Mouse (Mus musculus) skeletal muscle tissue, adult 2 months (tissue): ENCODE data around the gene Thap8.

Experiments used
- DNase-seq: peaks from one replicate; pipeline ENCODE4 v3.0.0-alpha.2; 2012; ENCODE audit warnings: low read depth, low spot score

Gene Thap8

GRCm38 (mm10) chr7:30315559-30316529 is 36.0 kb downstream of the Thap8 start:
- no peak for DNase-seq

- DNase-seq, result no peak
These were observed 38.2 kb downstream of the Thap8 start for GRCm38 (mm10) chr7:30318142-30318541.

GRCm38 (mm10) chr7:30320946-30321345 is 41.1 kb downstream of the Thap8 start:
- no peak for DNase-seq

GRCm38 (mm10) chr7:30321539-30322284 is 41.8 kb downstream of the Thap8 start, which contains the start of gene E130208F15Rik:
Gene E130208F15Rik, plus strand, starts transcription at chr7:30321740.
- DNase-seq, result peak; percentile 66

GRCm38 (mm10) chr7:30322285-30322667 is 42.4 kb downstream of the Thap8 start:
- peak; percentile 99 for DNase-seq

- DNase-seq, result no peak
These were observed 43.0 kb downstream of the Thap8 start for GRCm38 (mm10) chr7:30322865-30323264.

GRCm38 (mm10) chr7:30323795-30324194 is 43.9 kb downstream of the Thap8 start, which contains the start of gene Sdhaf1:
Gene Sdhaf1, minus strand, starts transcription at chr7:30323895.
- no peak for DNase-seq

- DNase-seq, result no peak
These were observed 44.5 kb downstream of the Thap8 start for GRCm38 (mm10) chr7:30324300-30324944.

GRCm38 (mm10) chr7:30325364-30325763 is 45.5 kb downstream of the Thap8 start:
- DNase-seq, result no peak

- DNase-seq, result no peak
These were observed 46.5 kb downstream of the Thap8 start for GRCm38 (mm10) chr7:30326427-30326826.

- DNase-seq, result no peak
These were observed 47.2 kb downstream of the Thap8 start for GRCm38 (mm10) chr7:30327140-30327539.

- no peak for DNase-seq
These were observed 48.5 kb downstream of the Thap8 start for GRCm38 (mm10) chr7:30328379-30328778.

GRCm38 (mm10) chr7:30331887-30332286 is 52.0 kb downstream of the Thap8 start:
- peak; percentile 48 for DNase-seq

- DNase-seq, result no peak
These were observed 52.8 kb downstream of the Thap8 start for GRCm38 (mm10) chr7:30332622-30333259.

GRCm38 (mm10) chr7:30333436-30333835 is 53.5 kb downstream of the Thap8 start:
- DNase-seq, result peak; percentile 41

- no peak for DNase-seq
These were observed 54.7 kb downstream of the Thap8 start for GRCm38 (mm10) chr7:30334563-30334962.

GRCm38 (mm10) chr7:30335688-30336087 is 55.8 kb downstream of the Thap8 start:
- DNase-seq, result no peak

GRCm38 (mm10) chr7:30336384-30336783 is 56.5 kb downstream of the Thap8 start:
- peak; percentile 66 for DNase-seq

- DNase-seq, result no peak
These were observed 59.7 kb downstream of the Thap8 start for GRCm38 (mm10) chr7:30339432-30340109.
